Mouse (Mus musculus) cerebellum, adult 18-20 months (tissue): ENCODE measurements around the gene Cys1.

Experiments used
- DNase-seq, 2 experiments: peaks; one replicate each; pipeline ENCODE4 v3.0.0; 2021

Cys1 gene

DNA sequence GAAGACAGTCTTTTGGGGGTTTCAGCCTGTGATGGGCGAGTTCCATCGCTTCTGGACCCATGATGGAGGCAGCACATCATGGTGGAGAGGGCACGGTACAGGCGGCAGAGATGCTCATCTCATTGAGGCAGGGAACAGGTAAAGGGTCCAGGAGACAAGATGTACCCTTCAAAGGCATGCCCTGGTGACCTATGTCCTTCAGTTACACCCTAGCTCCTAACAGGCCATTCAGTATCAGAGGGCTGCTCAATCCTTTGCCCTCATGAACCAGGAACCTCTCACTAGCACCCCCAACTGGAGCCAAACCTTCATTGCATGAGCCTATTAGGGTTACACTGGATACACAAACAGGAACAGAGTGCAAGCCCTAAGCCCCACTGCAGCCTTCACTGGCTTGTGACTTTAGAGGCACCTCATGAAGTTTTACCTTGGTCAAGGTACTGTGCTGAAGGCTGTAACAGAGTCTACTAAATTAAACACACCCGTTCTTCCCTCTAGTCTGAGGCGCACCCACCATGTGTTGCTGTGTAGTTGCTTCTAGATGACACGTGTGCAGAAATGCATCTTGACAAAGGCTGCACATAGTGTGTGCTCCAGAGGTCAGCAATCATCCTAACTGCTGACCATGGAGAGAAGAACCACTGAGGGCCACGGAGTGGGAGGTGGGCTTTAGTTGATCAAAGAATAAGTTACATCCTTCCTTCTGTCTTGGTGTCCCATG, 16.0 kb upstream of the Cys1 start:
- DNase-seq: no peak

DNA sequence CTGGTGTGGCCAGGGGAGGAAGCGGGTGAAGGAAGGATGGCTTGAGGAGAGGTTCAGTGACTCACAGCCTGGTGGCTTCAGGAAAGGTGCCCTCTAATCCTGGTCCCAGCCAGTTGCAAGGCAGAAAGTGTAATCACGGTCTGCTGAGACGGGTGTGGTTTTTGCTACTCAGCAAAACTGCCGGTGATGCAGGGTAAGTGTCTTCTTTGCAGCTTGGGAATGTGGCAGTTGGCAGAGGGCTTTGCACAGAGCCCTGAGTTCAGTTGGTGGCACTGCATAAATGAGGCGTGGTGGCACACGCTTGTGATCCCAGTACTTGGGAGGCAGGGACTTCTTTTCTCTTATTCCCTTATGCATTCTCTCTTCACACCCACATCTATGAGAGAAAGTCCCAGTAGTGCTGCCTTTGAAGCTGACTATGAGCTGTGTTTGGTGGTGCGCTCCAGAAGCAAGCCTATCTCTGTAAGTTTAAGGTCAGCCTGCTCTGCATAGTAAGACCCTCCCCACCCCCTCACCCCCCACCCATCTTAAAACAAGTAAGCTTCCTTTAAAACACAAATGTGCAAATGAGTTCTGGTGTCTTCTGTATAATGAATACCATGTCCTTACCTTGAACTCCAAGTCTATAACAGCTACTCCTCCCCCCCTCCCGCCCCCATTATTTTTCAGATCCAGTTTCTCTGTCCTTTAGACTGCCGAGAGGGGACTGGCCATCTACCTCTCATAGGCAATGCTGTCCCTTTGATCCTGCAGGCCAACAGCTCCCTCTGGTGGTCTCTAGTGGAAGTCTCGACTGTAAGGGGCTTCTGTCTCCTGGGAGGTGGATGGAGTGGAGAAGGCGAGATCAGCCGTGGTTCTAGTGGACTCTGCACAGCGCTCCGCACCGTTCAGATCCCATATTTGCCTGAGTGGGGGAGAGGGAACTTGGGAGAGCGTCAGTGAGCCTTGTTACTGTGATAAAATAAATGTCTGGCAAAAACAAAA, 15.2 kb upstream of the Cys1 start:
- peak; percentile 75 to 79 for DNase-seq

DNA sequence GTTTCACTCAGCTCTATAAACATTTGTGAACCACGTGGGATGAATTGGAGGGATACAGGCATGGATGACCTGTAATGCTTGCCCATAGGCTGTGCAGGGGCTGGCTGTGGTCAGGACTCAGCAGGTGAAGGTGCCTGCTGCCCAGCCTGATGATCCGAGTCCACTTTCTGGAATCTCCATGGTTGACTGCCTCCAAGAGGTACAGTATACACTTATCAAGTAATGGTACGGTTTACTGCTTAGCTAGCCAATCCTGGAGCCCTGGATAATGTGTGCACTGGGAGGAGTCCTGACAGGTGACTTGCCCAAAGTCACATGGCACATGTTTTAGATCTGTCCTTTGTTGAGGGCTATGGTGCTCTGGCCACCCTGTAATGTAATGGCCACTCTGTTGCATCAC, 8.7 kb upstream of the Cys1 start:
- DNase-seq: no peak

DNA sequence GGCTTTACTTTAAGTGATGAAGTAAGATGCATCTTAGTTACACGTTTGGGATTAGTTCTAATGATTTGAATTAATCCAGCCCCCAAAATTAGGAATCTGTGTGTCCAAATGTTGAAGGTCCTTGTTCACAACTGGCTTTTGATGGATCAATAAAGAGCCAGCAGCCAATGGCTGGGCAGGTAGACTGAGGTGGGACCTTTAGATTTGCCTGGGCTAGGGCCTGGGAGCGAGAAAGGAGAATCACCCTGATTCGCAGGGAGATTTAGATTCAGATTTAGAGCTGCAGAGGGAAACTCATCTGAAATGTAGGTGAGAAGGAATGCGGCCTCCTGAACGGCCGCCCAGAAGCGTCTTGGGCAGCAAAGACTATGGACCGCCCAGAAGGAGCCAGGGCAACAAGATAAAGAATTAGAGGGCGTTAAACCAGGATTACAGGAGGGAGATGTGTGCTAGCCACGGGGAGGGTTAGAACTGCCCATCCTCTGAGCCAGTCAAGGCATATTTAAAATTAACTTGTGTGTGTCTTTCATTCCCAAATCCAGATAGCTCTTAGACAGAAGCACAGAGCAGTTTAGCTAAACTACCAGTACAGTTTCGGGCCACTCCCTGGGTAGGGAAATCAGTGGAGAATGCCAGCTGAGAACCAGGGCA, 5.2 kb upstream of the Cys1 start:
- no peak for DNase-seq

DNA sequence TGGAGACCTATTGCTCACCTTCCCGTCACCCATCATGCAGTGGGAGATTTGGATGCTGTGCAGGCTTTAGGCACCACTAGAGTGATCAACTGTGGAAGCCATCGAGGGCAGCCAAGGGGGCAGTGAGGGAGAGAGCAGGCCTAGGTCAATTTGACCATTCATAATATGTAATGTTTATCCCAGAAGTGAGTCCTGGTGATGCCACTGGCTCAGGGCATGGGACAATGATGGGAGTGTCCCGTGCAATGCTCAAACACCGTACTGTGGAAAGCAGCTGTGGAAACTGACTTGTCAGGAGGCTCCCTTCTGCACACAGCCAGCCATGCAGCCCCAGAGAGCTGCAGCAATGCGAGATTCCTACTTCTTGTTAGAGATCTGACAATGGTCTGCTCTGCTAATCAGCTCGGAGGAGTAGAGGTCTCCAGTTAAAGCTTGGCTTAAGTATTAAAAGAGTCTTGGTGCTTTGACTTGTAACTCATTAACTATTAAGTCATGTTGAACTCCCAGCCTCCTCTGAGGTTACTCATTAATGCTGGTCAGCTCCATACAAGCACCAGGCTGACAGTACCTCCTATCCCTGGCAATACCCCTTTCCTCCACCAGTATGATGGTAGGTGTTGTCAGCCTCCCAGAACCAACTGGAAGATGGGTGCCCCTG, 4.6 kb upstream of the Cys1 start:
- no peak for DNase-seq

DNA sequence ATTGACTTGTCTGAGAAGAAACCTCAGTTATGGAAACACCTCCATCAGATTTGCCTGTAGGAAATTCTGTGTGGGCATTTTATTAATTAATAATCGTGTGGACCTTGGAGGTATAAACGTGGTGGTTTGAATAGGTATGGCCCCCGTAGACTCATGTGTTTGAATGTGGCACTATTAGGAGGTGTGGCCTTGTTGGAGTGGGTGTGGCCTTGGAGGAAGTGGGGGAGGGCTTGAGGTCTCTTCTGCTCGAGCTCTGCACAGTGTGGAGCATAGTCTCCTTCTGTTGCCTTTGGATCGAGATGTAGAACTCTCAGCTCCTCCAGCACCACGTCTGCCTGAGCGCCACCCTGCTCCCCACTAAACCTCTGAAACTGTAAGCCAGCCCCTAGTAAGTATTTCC, 1.8 kb upstream of the Cys1 start:
- no peak for DNase-seq

DNA sequence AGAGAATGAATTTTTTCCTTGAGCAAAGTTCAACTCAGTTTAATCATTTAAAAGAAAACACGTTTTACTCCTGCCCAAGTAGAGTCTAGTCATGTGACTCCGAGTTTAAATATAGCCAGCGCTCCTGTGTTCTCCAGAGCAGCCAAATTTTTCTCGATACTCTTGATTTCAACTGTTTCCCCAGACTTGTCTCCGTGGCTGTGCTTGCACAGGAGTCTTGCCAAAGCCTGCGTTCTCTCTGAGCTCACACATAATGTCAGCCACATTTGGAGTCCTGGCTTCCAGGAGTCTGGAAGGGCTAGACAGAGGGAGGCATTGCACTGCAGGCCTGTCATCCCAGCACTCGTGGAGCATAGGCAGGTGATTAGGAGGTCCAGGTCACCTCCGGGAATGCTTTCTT, 950 bp upstream of the Cys1 start:
- DNase-seq: no peak

DNA sequence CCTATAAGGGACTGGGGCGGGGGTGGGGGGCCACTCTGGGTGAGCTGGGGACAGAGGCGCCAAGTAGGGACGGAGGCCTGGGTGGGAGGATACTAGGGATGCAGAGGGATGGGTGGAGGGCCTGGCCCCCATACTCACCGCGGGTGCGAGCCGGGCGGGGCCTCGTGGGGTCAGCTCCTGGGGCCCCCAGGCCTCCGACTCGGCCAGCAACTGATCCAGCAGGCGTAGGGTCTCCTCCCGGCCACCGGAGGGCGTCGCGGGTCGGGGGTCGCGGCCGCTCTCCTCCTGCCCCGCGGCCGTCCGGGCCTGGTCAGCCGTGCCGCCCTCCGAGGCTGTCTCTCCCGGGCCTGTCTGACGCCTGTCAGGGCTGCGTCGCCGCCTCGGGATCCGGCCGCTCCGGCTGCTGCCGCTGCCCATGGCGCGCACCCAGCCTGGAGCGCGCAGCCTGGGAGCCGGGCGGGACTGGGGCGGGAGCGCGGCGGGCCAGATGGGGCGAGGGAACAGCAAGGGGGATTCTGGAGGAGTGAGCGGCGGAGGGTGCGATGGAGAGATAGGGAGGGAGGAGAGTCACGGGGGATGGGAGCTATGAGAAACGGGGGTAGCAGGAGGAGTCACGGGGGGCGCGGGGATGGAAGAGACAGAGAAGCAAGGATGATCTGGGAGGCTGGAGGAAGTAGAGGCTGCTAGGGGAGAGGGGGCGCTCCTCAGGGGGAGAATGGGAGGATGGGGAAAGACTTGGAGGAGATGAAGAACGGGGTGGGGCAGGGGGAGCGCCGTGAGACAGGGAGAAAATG, 924 bp downstream of the Cys1 start:
- DNase-seq: peak in 1 of 2 experiments; percentile 13

DNA sequence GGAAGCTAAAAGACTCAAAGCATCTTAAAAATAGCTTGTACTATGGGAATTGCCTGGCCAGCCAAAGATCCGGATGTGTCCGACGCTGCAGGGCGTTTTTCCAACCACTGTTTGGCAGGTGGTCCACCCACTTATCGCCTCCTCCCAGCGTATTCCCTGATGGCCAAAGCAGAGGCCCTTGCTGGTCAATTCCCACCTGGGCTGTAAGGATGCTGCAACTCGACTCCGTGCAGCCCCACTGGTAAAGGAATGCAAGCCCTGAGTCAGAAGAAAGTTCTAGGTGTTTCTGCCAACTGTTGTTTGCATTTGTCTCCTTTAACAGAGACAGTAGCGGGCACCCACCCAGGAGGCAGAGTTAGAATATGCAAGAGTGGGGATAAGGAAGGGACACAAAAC, 1.5 kb downstream of the Cys1 start:
- DNase-seq: no peak

DNA sequence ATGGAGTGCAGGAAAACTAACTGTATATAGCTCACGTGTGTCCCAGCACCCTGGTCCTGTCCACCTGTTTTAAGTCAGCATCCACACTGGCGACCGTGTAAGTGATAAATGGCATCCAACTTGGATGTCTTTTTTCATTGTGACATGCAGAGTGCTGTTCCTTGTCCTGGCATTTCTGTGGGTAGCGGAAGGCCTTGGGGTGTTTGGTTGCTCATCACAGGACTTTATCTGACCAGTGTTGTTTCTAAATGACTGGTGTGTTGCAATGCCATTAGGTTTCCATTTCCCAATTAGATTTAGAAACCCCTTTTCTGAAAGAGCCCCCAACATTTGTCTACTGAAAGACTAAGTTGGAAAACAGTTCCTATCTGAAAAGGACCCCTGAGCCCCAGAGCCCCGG, 19.5 kb downstream of the Cys1 start:
- no peak for DNase-seq

DNA sequence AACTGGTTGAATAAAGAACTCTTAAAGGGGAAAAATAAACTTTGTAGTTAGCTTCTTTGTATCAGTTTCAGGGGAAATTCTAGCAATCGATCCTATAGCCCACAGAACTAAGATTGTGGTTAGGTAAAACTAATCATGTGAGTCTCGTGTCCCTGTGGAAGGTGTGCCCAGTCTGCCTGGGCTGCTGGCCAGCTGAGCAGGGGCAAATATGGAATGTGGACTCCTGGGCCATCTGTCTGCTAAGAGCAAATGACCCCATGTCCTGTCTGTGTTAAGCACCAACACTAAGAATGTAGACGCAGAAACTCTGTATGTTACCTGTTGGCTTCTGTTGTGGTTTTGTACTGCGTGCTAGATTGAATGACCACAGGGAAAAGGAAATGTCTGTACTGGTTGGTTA, 20.5 kb downstream of the Cys1 start:
- no peak for DNase-seq

DNA sequence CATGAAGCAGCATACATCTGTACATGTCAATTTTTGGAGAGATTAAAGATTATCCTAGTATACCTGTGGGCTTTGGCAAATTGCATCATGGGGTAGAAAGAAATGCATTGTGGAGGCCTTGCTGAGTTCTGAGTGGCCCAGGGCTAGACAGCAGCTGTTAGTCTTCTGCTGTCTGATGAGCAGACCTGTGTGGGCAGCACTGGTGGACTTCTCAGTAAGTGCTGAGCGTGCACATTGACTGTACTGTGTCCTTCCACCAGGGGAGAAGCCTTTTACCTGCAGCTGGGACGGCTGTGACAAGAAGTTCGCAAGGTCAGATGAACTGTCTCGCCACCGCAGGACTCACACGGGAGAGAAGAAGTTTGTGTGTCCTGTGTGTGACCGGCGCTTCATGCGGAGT, 21.7 kb downstream of the Cys1 start:
- DNase-seq: no peak

DNA sequence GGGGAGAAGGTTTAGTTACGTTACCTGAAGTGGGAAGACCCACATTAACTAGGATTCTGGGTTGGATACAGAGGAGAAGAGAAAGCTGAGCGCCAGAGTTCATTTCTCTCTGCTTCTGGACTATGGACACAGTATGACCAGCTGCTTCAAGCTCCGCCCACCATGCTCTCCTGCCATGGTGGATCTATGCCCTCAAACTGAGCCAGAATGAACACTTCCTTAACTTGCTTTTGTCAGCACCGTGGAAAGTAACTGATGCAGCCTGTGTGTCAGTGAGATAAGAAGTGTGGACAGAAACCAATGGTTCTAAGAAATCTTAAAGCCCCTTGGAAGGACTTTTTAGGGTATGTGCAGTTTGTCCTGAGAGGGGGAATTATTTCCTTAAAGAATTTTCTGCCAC, 22.6 kb downstream of the Cys1 start:
- DNase-seq: no peak

DNA sequence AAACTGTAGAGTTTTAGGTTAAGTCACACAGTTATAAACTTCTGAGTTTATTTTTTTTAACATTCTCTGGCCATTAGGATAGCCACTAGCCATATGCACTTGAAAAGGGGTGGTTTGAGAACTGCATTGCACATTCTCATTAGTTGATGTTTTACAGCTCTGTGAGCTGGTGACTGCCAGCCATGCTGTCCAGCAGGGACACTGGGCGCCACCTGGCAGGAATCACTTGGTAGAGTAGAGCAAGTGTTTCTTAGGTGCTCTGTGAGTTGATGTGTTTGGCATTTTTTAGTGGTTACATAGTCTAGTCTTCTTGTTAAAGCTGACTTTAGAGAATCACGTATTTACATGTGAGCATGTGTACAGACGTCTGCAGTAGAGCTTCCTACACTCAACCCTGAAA, 25.2 kb downstream of the Cys1 start:
- no peak for DNase-seq

DNA sequence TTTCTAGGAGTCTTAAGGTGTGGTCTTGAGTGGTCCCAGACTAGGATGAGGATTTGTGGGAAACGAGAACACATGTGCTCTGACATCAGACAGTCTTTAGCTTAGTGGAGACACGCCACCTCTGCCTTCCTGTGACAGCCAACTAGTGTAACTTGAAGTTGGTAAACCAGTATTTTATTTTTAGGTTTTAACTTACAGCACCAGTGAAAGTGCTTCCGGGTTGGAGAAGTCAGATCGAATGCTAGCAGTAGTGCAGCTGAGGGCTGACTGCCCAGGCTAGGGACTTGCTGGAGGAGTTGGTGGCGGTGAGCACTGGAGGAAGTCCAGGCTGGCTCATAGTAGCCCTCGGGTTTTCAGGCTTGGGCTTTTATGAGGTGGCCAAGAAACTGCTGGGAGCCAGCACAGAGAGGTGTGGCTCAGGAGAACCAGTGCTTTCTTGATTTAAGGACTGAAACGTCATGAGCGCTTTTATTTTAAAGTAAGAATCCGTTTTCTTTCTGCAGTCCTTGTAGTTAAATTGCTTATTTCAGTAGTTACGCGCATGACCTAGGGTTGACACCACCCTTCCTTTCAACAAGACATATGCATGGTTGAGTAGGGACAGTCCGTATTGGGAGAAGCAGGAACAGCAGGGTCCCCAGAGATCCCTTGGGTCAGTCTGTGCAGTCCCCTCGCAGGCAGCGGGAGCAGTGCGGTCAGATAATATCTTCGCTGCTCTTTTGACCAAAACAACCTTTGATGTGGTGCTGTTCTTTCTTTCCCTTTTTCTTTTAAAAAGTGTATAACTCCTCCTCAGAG, 27.3 kb downstream of the Cys1 start:
- DNase-seq: no peak

DNA sequence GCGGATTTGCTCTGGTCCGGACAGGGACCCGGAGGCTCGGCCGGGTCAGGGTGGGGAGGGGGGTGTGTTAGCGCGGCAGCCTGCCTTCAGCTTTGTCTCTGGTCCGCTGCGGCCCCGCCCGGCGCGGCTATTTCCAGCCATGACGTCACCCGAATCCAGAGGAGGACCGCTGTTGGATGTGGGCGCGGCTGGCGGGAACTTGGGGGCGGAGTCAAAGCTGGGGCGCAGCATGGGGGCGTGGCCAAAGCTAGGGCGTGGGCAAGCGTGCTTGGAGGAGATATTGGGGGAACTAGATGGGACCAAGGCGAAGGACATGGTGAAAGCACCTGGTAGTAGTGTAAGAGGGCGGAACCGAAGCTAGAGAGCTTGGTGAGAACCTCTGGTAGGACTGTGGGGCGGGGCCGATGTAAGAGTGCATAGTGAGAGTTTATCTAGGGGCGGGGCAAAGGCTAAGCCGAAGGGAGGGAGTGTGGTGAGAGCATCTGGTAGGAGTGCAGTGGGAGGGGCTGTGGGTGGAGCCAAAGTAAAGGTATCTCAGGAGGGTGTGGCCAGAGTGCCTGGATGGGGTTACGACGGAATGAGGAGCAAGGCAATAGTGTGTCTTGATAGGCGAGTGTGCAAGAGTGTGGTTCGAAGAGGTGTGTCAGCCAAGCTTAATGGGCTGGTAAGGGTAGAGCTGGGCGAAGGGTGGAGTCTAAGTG, 29.8 kb downstream of the Cys1 start:
- peak; percentile 83 to 86 for DNase-seq

DNA sequence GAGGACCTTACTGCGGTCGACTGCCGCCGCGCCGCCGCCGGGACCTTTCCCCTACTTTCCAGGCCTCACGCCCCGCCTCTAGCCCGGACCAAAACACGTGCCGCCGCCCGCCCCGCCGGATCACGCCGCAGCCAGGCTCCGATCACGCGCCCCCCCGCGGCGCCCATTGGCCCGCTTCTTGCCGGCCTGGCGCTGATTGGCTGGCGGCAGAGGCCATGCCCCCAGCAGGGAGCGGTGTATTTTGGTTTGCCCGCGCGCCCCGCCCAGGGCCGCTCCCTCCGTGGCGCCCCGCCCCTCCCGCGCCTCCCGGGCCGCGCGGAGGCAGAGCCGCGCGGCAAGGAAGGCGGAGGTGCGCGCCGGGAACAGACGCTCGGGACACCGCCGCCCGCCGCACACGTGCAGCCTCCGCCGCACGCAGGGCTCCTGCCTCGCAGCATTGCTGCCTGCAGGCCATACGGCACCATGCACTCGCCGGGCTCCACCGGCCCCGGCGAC, 30.5 kb downstream of the Cys1 start, which contains the start of gene Klf11:
TSS of gene Klf11 (plus strand) at position 212 of the 495 bp plus-strand sequence.
- DNase-seq: peak; percentile 94 to 98

DNA sequence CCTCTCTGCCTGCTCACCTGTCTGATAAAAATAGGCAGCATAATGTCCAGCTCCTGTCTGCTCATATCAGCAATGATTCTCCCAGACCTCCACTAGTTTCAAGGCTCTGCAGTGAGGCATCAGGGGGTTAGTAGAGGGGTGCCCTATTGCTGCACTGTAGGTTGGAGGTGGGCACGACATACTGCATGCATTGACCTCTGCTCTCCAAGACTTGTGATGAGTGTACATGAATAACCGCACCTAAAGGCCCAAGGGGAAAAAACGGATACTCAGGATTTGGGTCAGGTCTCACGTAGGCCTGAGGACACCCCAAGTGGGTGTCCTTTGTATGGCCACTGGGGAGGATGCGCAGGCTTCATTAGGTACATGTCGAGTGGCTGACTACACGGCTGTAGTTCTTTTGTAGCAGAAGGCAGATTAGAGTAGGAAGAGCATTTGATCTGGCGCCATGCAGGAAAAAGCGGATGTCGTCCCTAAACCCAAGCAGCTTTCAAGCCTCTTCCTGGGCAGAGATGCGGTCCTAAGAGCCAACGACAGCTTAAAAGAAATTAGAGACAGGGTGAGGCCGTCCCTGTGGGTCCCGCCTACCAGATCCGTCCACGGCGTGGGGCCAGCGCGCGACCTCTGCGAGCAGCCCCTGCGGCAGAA, 31.1 kb downstream of the Cys1 start:
- no peak for DNase-seq

DNA sequence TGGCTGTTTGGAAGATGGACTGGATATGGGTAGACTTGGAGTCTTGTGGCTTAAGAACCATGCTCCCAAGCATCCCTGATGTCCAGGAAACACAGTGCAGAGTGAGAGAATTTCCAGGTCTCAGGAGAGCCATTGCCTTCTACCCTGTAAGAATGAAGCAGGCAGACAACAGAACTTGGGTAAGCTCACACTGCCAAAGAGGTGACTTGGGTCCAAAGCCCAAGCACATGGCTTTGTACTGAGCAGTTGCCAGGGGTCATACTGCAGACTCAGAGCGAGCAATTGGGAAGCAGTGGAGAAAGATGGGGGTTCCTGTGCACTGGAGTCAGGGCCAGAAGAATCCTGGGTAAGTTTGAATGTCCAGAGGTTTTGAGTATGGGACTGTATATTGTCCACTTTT, 33.5 kb downstream of the Cys1 start:
- DNase-seq: no peak

DNA sequence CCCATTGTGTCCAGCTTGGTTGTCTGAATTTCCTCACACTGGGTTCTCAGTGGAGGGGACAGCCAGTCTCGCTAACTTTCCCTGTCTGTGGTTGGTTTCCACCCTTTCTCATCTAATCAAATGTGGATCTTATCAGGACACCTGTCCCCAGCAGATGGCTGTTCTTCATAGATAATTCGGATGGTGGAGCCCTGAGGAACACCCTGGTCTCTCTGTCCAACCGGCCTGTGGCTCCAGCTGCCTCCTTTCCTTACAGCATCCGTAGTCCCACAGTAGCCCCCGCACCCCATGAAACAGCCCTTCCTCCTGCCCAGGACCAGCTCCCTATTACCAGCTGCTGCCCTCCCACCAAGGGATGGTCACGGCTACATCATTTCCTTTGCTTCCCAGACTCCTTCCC, 35.7 kb downstream of the Cys1 start:
- DNase-seq: no peak
